Mouse (Mus musculus) CH12.LX (cell line): ENCODE data around the gene Yod1. TPM values are rescaled to one million over a fixed set of nuclear protein-coding genes. Genes with fewer than 3 reads are reported as not detected.

Experiments
- DNase-seq: peaks from one replicate; pipeline ENCODE4 v3.0.0-alpha.2; 2013; ENCODE audit errors: extremely low read depth
- H3K27ac ChIP-seq: 2 replicates; pipeline ENCODE4 v1.5.1; 2012; ENCODE audit warnings: low read depth, mild to moderate bottlenecking, control low read depth, moderate library complexity; ENCODE audit not compliant: insufficient read depth
- H3K27me3 ChIP-seq: replicated peaks from 2 replicates; pipeline ENCODE3; 2012; ENCODE audit warnings: inconsistent platforms
- H3K36me3 ChIP-seq, 2 experiments: replicated peaks in 1 of 2; 2 replicates each; pipeline versions ENCODE3 to v1.6.1; 2012; ENCODE audit warnings: inconsistent platforms in 1 of 2, low read length in 1 of 2, mild to moderate bottlenecking in 1 of 2, mixed read lengths in 1 of 2, moderate library complexity in 1 of 2; ENCODE audit not compliant: control insufficient read depth in 1 of 2, insufficient read depth in 1 of 2
- H3K4me1 ChIP-seq, 2 experiments: 2 replicates each; pipeline ENCODE4 v1.6.1; 2012; ENCODE audit warnings: inconsistent platforms in 1 of 2, moderate library complexity in 1 of 2; ENCODE audit not compliant: insufficient read depth in 2 of 2, control insufficient read depth in 1 of 2
- H3K4me2 ChIP-seq: 2 replicates; pipeline ENCODE4 v1.6.1; 2012; ENCODE audit warnings: low read depth, mild to moderate bottlenecking, control low read depth; ENCODE audit not compliant: poor library complexity, insufficient read depth, severe bottlenecking
- H3K4me3 ChIP-seq, 3 experiments: fragments of 150-350 bp in 1 of 3; sonication (generic) in 1 of 3; replicated peaks in 1 of 3; 2 replicates each; pipeline versions ENCODE3 to v1.5.1; 2011 to 2012; ENCODE audit warnings: low read depth in 2 of 3, low read length in 2 of 3, mild to moderate bottlenecking in 2 of 3, moderate library complexity in 2 of 3, control low read depth in 1 of 3, improper control_type of control experiment in 1 of 3, inconsistent platforms in 1 of 3, mixed read lengths in 1 of 3; ENCODE audit not compliant: poor library complexity in 1 of 3
- H3K79me2 ChIP-seq: replicated peaks from 2 replicates; pipeline ENCODE4 v1.6.1; 2012; ENCODE audit warnings: mild to moderate bottlenecking, moderate library complexity; ENCODE audit not compliant: control insufficient read depth, poor library complexity, insufficient read depth, severe bottlenecking; ENCODE audit errors: extremely low read depth
- H3K9ac ChIP-seq: 2 replicates; pipeline ENCODE4 v1.6.1; 2012; ENCODE audit warnings: low read depth, mild to moderate bottlenecking, control low read depth, moderate library complexity; ENCODE audit not compliant: insufficient read depth
- H3K9me3 ChIP-seq: replicated peaks from 2 replicates; pipeline ENCODE3; 2012; ENCODE audit warnings: low read length, inconsistent platforms, mixed read lengths
- CHD1 ChIP-seq: IDR thresholded peaks from 2 replicates; pipeline ENCODE4 v1.6.1; 2012; ENCODE audit warnings: low read depth, low read length, improper control_type of control experiment, inconsistent platforms
- CHD2 ChIP-seq: IDR thresholded peaks from 2 replicates; pipeline ENCODE4 v1.6.1; 2011; ENCODE audit warnings: low read length, improper control_type of control experiment
- EP300 ChIP-seq: IDR thresholded peaks from 2 replicates; pipeline ENCODE4 v1.6.1; 2011; ENCODE audit warnings: low read length, improper control_type of control experiment
- GABPA ChIP-seq: IDR thresholded peaks from 2 replicates; pipeline ENCODE4 v1.6.1; 2012; ENCODE audit warnings: low read depth, low read length, improper control_type of control experiment, inconsistent platforms; ENCODE audit not compliant: insufficient replicate concordance
- HCFC1 ChIP-seq: IDR thresholded peaks from 2 replicates; pipeline ENCODE4 v1.6.1; 2012; ENCODE audit warnings: low read depth, mild to moderate bottlenecking, inconsistent platforms, low read length, improper control_type of control experiment
- IRF4 ChIP-seq: IDR thresholded peaks from 2 replicates; pipeline ENCODE4 v1.6.1; 2014; ENCODE audit warnings: low read depth, mild to moderate bottlenecking, inconsistent platforms, low read length, improper control_type of control experiment
- JUND ChIP-seq: conservative IDR thresholded peaks from 2 replicates; pipeline ENCODE4 v1.6.1; 2011; ENCODE audit warnings: low read depth, low read length, improper control_type of control experiment
- KAT2A ChIP-seq: IDR thresholded peaks from 2 replicates; pipeline ENCODE4 v1.6.1; 2012; ENCODE audit warnings: low read length, improper control_type of control experiment, inconsistent platforms; ENCODE audit not compliant: insufficient replicate concordance
- MAFK ChIP-seq: IDR thresholded peaks from 2 replicates; pipeline ENCODE4 v1.6.1; 2011; ENCODE audit warnings: low read length, improper control_type of control experiment; ENCODE audit not compliant: insufficient replicate concordance
- MAX ChIP-seq: IDR thresholded peaks from 2 replicates; pipeline ENCODE4 v1.6.1; 2011; ENCODE audit warnings: low read length, improper control_type of control experiment
- MAZ ChIP-seq: IDR thresholded peaks from 2 replicates; pipeline ENCODE4 v1.6.1; 2012; ENCODE audit warnings: low read depth, mild to moderate bottlenecking, inconsistent platforms, low read length, improper control_type of control experiment, moderate library complexity
- MXI1 ChIP-seq: IDR thresholded peaks from 2 replicates; pipeline ENCODE4 v1.6.1; 2011; ENCODE audit warnings: mild to moderate bottlenecking, low read depth, low read length, improper control_type of control experiment
- MYC ChIP-seq: IDR thresholded peaks from 2 replicates; pipeline ENCODE4 v1.6.1; 2011; ENCODE audit warnings: low read depth, mild to moderate bottlenecking, improper control_type of control experiment, low read length
- NELFE ChIP-seq: IDR thresholded peaks from 2 replicates; pipeline ENCODE4 v1.6.1; 2011; ENCODE audit warnings: low read depth, low read length, improper control_type of control experiment
- POLR2A ChIP-seq: IDR thresholded peaks from 2 replicates; pipeline ENCODE4 v1.6.1; 2011; ENCODE audit warnings: low read depth, mild to moderate bottlenecking, improper control_type of control experiment, low read length
- POLR2AphosphoS2 ChIP-seq: IDR thresholded peaks from 2 replicates; pipeline ENCODE4 v1.6.1; 2011; ENCODE audit warnings: low read depth, low read length, improper control_type of control experiment
- RAD21 ChIP-seq: IDR thresholded peaks from 2 replicates; pipeline ENCODE4 v1.6.1; 2011; ENCODE audit warnings: low read depth, mild to moderate bottlenecking, low read length, improper control_type of control experiment, moderate library complexity
- SIN3A ChIP-seq: IDR thresholded peaks from 2 replicates; pipeline ENCODE4 v1.6.1; 2012; ENCODE audit warnings: low read length, improper control_type of control experiment, inconsistent platforms
- TBP ChIP-seq: conservative IDR thresholded peaks from 2 replicates; pipeline ENCODE4 v1.6.1; 2011; ENCODE audit warnings: low read depth, low read length, improper control_type of control experiment
- TCF12 ChIP-seq: IDR thresholded peaks from 2 replicates; pipeline ENCODE4 v1.6.1; 2014; ENCODE audit warnings: low read depth, mild to moderate bottlenecking, inconsistent platforms, low read length, improper control_type of control experiment
- ZMIZ1 ChIP-seq: IDR thresholded peaks from 2 replicates; pipeline ENCODE4 v1.6.1; 2012; ENCODE audit warnings: low read depth, mild to moderate bottlenecking, inconsistent platforms, low read length, improper control_type of control experiment
- ZNF384 ChIP-seq: IDR thresholded peaks from 2 replicates; pipeline ENCODE4 v1.6.1; 2012; ENCODE audit warnings: low read depth, low read length, improper control_type of control experiment, inconsistent platforms
- dilution Hi-C: fragments of 300-500 bp; cut with MboI; formaldehyde crosslinking; loops from 2 replicates; pipeline ENCODE4 v1.14.3; 2020; ENCODE audit warnings: low sequenced_read_pairs; ENCODE audit not compliant: extremely low pct_unique_long_range_greater_than_20kb, extremely low pct_ligation_motif_present
- in situ Hi-C: fragments of 300-500 bp; cut with MboI; formaldehyde crosslinking; loops from 3 replicates; pipeline ENCODE4 v1.14.3; 2019; ENCODE audit warnings: low sequenced_read_pairs, low pct_ligation_motif_present, low pct_unique_long_range_greater_than_20kb, mixed read lengths
- polyA plus RNA-seq: library from polyadenylated mRNA; unstranded; fragments of >175 nt; gene quantifications from 2 replicates; pipeline ENCODE4 v1.2.1, GENCODE M21; 2012; ENCODE audit warnings: low read depth; ENCODE audit not compliant: insufficient read length
- total RNA-seq, 2 experiments: library from RNA; depleted of rRNA; stranded (reverse); fragments of 300-350 nt in 1 of 2; fragments of >200 nt in 1 of 2; gene quantifications; 2 replicates each; pipeline ENCODE4 v1.2.3; 2012 to 2014

Yod1 gene
- total and polyA plus RNA-seq, 3 experiments: 3.6 to 5.4 (median 5.2) TPM

DNA sequence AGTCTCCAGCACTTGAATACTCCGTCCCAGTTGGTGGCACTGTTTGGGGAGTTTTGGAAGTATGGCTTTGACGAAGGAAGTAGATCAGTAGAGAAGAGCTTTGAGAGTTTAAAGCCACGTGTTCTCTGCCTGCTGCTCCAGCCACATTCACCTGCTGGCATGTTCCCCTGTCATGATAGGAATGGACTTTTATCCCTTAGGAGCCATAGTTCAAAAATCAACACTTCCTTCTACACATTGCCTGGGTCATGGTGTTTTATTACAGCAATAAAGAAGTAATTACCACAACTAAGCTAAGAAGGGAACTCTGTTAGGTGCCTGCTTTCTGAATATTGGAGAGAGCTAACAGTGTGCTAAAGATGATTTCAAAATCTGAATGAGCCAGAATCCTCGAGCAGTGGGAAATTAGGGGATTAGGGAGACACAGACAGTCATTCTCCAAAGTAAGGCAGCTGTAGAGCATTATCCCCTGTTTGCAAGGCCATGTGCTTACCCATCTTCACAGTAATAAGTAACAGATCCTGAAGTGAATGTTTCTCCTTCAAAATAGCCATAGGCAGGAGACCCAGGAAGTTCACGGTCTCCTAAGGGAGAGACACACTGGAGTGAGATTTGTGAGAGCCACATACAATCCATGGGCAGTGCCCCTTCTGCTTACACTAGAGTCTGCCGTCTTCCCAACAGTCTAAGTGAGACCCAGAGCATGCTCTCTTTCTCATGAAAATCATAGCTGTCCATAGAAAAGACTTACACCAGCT lies 35.3 kb upstream of the Yod1 start:
- Histone ChIP-seq H3K4me2 (no peak overlapping the region), H3K9me3 (no peaks in the 10 kb centered on the region), H3K4me3 (no peak overlapping the region), H3K27ac (no peak overlapping the region), H3K36me3 (no peaks in the 10 kb centered on the region)
- no peak for TF ChIP-seq MAZ
- no peak for TF ChIP-seq ZNF384
- TF ChIP-seq SIN3A: no peak
- TF ChIP-seq MYC: no peak
- TF ChIP-seq EP300: no peak
- no peak for TF ChIP-seq ZMIZ1
- no peak for TF ChIP-seq TCF12
- no peak for TF ChIP-seq IRF4
- TF ChIP-seq GABPA: no peak
- TF ChIP-seq CHD2: no peak
- no peak for TF ChIP-seq MAFK
- no peak for TF ChIP-seq CHD1
- no peak for TF ChIP-seq KAT2A
- no peak for TF ChIP-seq JUND
- TF ChIP-seq TBP: no peak
- no peak for TF ChIP-seq RAD21
- TF ChIP-seq HCFC1: no peak
- TF ChIP-seq POLR2AphosphoS2: no peak
- TF ChIP-seq MAX: no peak
- TF ChIP-seq, all 38 proteins: peak for 0
- in situ Hi-C loops: no loop called here
- dilution Hi-C loops: no loop called here
- no peak for DNase-seq
- Histone ChIP-seq H3K27me3 (no peaks in the 10 kb centered on the region), H3K9ac (no peak overlapping the region), H3K4me1 (no peaks in the 10 kb centered on the region), H3K79me2 (no peaks in the 10 kb centered on the region)

DNA sequence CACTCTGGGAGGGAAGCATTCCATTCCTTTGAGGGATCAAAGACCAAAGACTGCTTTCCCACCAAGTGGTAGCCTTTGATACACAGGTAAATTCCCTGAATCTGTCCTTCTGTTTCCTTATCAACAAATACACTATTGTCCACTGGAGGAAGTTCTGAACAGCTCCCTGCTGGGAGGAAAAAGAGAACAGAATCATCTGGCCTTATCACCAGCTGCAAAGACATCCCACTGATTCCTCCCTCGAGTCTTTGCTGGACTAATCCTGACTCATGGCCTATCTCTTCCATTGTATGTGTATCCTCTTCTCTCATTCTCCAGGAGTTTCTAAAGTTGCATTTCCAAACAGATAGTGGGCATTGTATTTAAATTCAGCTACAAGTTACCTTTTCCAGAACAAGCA lies 33.2 kb upstream of the Yod1 start:
- TF ChIP-seq MXI1 (no peak), JUND (no peak), POLR2AphosphoS2 (no peak), POLR2A (no peak), NELFE (no peak), TCF12 (no peak)
- H3K9me3 ChIP-seq: no peaks in the 10 kb centered on the region
- no peaks in the 10 kb centered on the region for H3K36me3 ChIP-seq
- H3K9ac ChIP-seq: no peak overlapping the region
- H3K4me2 ChIP-seq: no peak overlapping the region
- H3K27ac ChIP-seq: no peak overlapping the region
- H3K79me2 ChIP-seq: no peaks in the 10 kb centered on the region
- H3K27me3 ChIP-seq: no peaks in the 10 kb centered on the region
- DNase-seq: no peak
- in situ Hi-C loops (no loop called here), dilution Hi-C loops (no loop called here)
- no peak overlapping the region for H3K4me3 ChIP-seq
- no peaks in the 10 kb centered on the region for H3K4me1 ChIP-seq
